Mouse (Mus musculus) hindbrain, embryonic 12.5 days (tissue): ENCODE data around the gene Jhy. TPM values are rescaled to one million over a fixed set of nuclear protein-coding genes. Genes with fewer than 3 reads are reported as not detected.

Experiments
- ATAC-seq: fragments of 200-750 bp; cut with Nextera tagmentation; 2 replicates; pipeline ENCODE4 v1.8.0; 2017; ENCODE audit warnings: moderate TSS enrichment; ENCODE audit not compliant: low FRiP score
- H3K27ac ChIP-seq: fragments of 300-500 bp; sonication (generic); 2 replicates; pipeline ENCODE4 v1.5.1; 2016; ENCODE audit warnings: mild to moderate bottlenecking
- H3K27me3 ChIP-seq: fragments of 300-500 bp; sonication (generic); 2 replicates; pipeline ENCODE4 v1.6.1; 2016; ENCODE audit warnings: mild to moderate bottlenecking
- H3K36me3 ChIP-seq: fragments of 300-500 bp; sonication (generic); 2 replicates; pipeline ENCODE4 v1.6.1; 2016; ENCODE audit warnings: mild to moderate bottlenecking
- H3K4me1 ChIP-seq: fragments of 300-500 bp; sonication (generic); 2 replicates; pipeline ENCODE4 v1.6.1; 2016
- H3K4me2 ChIP-seq: fragments of 300-500 bp; sonication (generic); replicated peaks from 2 replicates; pipeline ENCODE4 v1.6.1; 2016; ENCODE audit warnings: mild to moderate bottlenecking
- H3K4me3 ChIP-seq: fragments of 300-500 bp; sonication (generic); 2 replicates; pipeline ENCODE4 v1.5.1; 2016; ENCODE audit warnings: mild to moderate bottlenecking
- H3K9ac ChIP-seq: fragments of 300-500 bp; sonication (generic); 2 replicates; pipeline ENCODE4 v1.6.1; 2016; ENCODE audit warnings: mild to moderate bottlenecking, moderate library complexity
- H3K9me3 ChIP-seq: fragments of 300-500 bp; sonication (generic); replicated peaks from 2 replicates; pipeline ENCODE4 v1.6.1; 2016; ENCODE audit warnings: mild to moderate bottlenecking
- WGBS: fragments of 180-500 bp; shearing (Covaris S2); methylation state at CpG from one replicate; pipeline ENCODE4 v1.1.7; 2016; 5-methylcytosine and 5-hydroxymethylcytosine counted together
- polyA plus RNA-seq: library from polyadenylated mRNA; unstranded; fragments of >200 nt; fragmentation: Nextera tagmentation; extraction: Ambion mirVana; gene quantifications from 2 replicates; pipeline ENCODE4 v1.2.1, GENCODE M21; 2016

Jhy gene
- 2.0 and 3.1 TPM in 2 replicates for polyA plus RNA-seq

DNA sequence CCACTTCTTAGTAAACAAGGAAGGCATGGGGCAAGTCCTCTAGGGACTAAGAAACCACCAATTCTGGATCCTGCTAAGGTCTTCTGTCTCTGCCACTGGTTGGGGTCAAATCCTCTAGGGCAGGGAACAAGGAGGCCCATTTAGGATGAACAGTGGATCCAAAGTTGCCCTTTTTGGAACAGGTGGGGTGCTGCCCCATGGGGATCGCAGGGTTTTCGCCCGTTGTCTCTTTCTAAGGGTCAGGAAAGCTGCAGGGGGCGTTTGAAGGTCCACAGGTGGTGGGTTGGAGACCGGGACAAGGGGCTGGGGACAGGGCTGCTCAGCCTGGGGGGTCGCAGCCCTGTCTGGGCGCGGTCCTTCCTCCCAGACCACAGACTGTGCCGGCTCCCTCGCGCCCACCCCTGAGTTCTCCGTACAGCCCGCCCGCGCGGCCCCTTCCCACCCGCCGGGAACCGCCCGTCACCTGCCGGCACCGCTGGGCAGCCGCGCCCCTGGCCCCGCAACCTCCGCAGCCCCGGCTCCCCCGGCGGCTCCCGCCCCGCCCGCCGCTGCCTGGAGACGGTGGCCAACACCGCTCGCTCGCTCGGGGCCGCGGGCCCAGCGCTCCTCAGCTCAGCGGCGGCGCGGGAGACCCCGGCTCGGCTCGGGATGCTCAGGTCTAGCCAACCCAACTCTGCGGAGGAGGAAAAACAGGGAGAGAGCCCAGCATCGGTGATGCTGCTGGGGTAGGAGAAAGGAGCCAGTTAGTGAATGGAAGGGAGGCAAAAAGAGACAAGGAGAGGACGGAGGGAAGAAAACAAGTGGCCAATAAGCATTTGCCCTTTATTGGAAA lies at the start of gene Jhy:
Gene Jhy (minus strand): TSS at position 533 of the 832 bp plus-strand sequence.
- H3K9ac ChIP-seq, result peak within 1 kb of the TSS; percentile 67
- H3K27me3 ChIP-seq, result peaks cover 64% of the 10 kb centered on the region
- H3K4me3 ChIP-seq, result peak within 1 kb of the TSS; percentile 51
- peak; percentile 79 for ATAC-seq
- peak within 1 kb of the TSS; percentile 96 for H3K4me2 ChIP-seq
- no peak within 1 kb of the TSS for H3K27ac ChIP-seq
- no peaks in the 10 kb centered on the region for H3K36me3 ChIP-seq
- 1% methylated on average over 50 of the region's 51 CpGs for WGBS
- H3K4me1 ChIP-seq, result peaks cover 11% of the 10 kb centered on the region
- no peaks in the 10 kb centered on the region for H3K9me3 ChIP-seq

DNA sequence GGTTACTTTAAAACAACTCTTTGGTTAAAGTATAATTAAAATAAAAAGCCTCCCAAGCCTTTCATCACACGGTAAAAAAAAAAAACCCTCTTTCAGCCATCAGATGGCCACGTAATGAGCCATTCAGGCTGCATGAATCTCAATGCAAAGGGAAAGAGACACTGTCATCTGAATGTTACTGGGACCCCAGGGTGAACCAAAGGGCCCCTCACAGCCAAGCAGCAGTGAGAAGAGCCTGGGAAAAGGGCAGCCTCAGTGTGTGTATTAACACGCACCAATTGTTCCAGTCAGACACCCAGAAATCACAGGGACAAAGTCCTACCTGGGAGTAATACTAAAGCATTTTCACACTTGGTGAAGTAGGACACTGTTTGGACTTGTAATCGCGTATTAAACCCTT lies 48.5 kb upstream of the Jhy start:
- ATAC-seq, result peak; percentile 69
- peaks cover 34% of the 10 kb centered on the region for H3K4me1 ChIP-seq
- H3K9me3 ChIP-seq, result no peaks in the 10 kb centered on the region
- H3K36me3 ChIP-seq, result no peaks in the 10 kb centered on the region
- H3K9ac ChIP-seq, result no peak overlapping the region
- peak overlapping the region; percentile 86 for H3K27ac ChIP-seq
- no peak overlapping the region for H3K4me2 ChIP-seq
- no peaks in the 10 kb centered on the region for H3K27me3 ChIP-seq
- 51% methylated on average over 5 of the region's 5 CpGs for WGBS
- no peak overlapping the region for H3K4me3 ChIP-seq

DNA sequence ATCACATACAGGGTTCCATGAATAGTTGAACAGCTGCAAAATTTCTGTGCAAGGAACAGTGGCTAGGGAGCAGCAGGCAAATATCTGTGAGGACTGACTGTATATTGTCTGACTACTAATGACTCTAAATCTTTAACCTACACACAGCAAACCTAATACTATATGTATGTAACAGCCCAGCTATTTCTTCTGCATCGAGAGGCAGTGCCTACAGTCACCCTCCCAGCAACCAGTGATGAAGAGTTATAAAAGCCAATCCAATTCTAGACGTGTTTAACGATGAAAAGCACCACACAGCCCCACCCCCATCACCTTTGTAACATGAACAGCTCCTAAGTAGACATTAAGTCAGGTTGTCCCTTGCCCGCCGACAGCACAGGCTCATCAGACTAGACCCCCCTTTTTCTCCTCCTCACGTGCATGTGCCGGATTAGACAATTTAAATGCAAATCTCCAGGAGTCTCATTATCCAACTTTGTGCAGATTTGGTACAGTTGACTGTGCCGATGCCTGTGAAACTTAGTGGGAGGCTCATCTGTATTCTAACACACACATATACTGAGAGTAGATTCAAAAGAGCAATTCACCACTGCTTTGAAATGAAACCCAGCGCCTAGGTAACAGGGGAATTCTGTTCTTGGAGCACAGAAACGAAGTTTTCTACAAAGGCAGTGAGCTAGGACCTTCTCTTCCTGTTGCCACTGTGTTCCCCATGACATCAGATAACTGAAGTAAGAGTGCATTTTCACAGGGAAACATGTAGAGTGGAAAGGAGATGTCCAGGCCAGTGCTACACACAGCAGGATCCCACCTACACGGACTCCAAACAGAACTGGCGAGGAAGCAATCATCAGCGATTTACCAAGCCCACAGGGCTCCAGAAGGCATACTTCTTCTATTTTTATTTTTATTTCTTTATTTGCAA lies 47.9 kb upstream of the Jhy start:
- peak overlapping the region; percentile 86 for H3K27ac ChIP-seq
- WGBS, result 34% methylated on average over 13 of the region's 13 CpGs
- peak; percentile 90 for ATAC-seq
- H3K4me1 ChIP-seq, result peaks cover 34% of the 10 kb centered on the region
- peak overlapping the region; percentile 6; the same call in 1 of the 2 replicates for H3K4me2 ChIP-seq
- no peaks in the 10 kb centered on the region for H3K9me3 ChIP-seq
- no peaks in the 10 kb centered on the region for H3K36me3 ChIP-seq
- no peak overlapping the region for H3K9ac ChIP-seq
- no peaks in the 10 kb centered on the region for H3K27me3 ChIP-seq
- H3K4me3 ChIP-seq, result no peak overlapping the region

DNA sequence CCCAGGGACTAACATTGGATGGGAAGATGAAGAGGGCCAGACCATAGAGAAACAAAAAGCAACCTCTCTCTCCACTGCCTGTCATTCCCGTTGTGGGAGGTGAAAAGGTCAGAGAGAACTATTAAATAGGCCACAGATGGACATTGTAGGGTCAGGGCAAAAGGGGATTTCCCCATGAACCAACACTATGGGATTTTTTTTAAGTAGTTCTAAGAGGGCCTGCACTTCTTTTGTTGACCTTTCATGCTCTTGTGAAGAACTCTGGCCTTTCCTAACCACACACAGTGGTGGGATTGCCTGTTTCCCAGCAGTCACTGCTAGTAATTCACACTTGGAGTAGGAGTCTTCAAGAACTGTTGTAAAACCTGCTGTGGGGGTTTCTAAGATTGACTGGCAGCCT lies 43.9 kb upstream of the Jhy start:
- H3K4me2 ChIP-seq, result no peak overlapping the region
- H3K9me3 ChIP-seq, result no peaks in the 10 kb centered on the region
- no peak for ATAC-seq
- no peak overlapping the region for H3K4me3 ChIP-seq
- no peaks in the 10 kb centered on the region for H3K27me3 ChIP-seq
- H3K9ac ChIP-seq, result no peak overlapping the region
- no peak overlapping the region for H3K27ac ChIP-seq
- peaks cover 19% of the 10 kb centered on the region for H3K4me1 ChIP-seq
- H3K36me3 ChIP-seq, result no peaks in the 10 kb centered on the region
- 8% methylated on average over 1 of the region's 1 CpGs for whole genome bisulfite sequencing

DNA sequence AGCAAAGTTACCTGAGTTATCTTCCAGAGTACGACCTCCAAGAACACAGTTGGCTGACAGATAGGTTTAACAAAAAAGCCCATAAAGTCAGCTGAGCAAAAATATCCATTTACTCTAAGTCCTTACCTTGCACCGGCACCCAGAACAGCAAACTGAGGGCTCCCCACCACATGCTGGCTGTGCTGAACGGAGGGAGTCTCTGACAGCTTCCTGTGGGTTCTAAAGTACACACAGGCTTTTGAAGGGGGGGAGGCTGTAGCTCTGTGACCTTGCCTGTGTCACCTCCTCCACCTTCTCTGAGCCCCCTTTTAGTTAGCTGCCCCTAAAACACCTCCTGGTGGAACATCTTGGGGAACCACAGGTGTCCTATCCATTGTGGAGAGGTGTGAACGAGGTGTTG lies 40.5 kb upstream of the Jhy start, which contains the start of gene Crtam:
Gene Crtam (minus strand): TSS at position 214 of the 400 bp plus-strand sequence.
- H3K27ac ChIP-seq, result no peak within 1 kb of the TSS
- ATAC-seq, result no peak
- no peak within 1 kb of the TSS for H3K4me3 ChIP-seq
- 67% methylated on average over 4 of the region's 4 CpGs for WGBS
- H3K9ac ChIP-seq, result no peak within 1 kb of the TSS
- H3K9me3 ChIP-seq, result no peaks in the 10 kb centered on the region
- H3K4me2 ChIP-seq, result no peak within 1 kb of the TSS
- H3K4me1 ChIP-seq, result no peaks in the 10 kb centered on the region
- no peaks in the 10 kb centered on the region for H3K36me3 ChIP-seq
- H3K27me3 ChIP-seq, result no peaks in the 10 kb centered on the region

DNA sequence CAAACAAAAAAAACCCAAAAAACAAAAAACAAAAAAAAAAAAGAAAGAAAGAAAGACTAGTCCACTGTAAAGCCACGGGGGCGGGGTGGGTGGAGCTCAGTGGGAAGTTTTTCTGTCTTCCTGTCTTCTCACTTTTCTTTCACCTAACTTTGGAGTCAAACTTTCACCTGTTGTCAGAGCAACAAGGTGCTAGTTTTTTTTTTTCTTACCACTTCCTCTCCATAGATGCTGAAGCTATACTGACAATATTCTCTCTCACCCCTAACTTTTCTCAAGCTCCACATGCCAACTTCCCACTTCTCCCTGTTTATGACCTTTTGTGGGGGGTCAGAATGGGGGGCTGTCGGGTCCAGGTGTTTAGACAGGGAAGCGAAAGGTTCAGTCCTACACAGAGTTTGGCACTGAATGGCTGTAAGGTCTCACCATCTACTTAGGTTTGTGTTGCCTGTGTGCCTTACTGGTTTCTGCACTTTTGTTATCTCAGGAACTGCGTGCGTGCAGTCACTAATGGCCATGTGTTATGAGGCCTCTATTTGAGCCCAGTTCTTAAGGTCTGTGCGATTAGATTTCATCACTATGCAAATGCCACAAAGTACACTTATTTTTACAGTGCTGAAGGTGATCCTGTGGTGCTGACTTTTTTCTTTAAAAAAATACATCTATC lies 33.3 kb upstream of the Jhy start:
- Histone ChIP-seq H3K27me3 (no peaks in the 10 kb centered on the region), H3K9ac (no peak overlapping the region), H3K9me3 (no peaks in the 10 kb centered on the region), H3K27ac (no peak overlapping the region), H3K4me1 (no peaks in the 10 kb centered on the region), H3K4me3 (no peak overlapping the region), H3K36me3 (no peaks in the 10 kb centered on the region), H3K4me2 (no peak overlapping the region)
- no peak for ATAC-seq
- 87% methylated on average over 7 of the region's 7 CpGs for WGBS

DNA sequence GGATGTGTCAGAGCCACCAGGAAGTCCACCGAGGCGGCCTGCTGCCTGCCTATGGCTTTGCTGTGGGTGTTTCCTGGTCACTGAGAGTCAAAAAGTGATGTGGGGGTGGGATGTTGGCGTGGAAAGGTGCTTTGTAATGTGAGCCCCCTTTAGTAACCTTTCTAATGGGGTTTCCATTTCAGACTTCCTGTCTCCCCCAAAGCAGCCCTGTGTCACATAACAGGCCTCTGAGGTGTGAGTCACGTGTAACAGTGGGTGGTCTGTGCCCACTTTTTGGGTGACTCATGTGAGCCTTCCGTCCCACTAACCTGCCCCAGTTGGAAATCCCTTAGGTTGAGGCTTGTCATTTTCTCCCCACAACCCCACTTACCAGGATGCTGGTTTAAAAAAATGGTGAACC lies 30.2 kb upstream of the Jhy start:
- WGBS, result 81% methylated on average over 5 of the region's 5 CpGs
- H3K9me3 ChIP-seq, result no peaks in the 10 kb centered on the region
- H3K4me2 ChIP-seq, result no peak overlapping the region
- no peak overlapping the region for H3K4me3 ChIP-seq
- ATAC-seq, result no peak
- H3K4me1 ChIP-seq, result peaks cover 4% of the 10 kb centered on the region; the same call in 1 of the 2 replicates
- no peaks in the 10 kb centered on the region for H3K27me3 ChIP-seq
- no peaks in the 10 kb centered on the region for H3K36me3 ChIP-seq
- no peak overlapping the region for H3K27ac ChIP-seq
- H3K9ac ChIP-seq, result no peak overlapping the region

DNA sequence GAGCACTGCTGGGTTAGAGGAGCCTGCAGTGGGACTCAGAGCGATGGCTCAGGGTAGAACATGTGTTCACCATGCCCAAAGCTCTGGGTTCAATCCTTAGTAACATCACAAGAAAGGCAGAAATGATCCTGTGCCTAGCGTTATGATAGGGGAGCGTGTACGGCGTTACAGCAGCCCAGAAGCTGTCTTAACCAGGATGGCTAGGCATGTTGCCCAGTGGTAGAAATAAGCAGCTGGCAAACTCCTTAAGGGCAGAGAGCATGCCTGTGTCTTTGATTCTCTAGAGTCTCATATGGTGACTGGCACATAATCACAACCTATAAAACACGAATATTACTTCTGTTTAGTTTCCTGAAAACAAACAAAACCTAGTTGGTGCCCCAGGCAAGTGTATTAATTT lies 27.6 kb upstream of the Jhy start:
- no peak for ATAC-seq

DNA sequence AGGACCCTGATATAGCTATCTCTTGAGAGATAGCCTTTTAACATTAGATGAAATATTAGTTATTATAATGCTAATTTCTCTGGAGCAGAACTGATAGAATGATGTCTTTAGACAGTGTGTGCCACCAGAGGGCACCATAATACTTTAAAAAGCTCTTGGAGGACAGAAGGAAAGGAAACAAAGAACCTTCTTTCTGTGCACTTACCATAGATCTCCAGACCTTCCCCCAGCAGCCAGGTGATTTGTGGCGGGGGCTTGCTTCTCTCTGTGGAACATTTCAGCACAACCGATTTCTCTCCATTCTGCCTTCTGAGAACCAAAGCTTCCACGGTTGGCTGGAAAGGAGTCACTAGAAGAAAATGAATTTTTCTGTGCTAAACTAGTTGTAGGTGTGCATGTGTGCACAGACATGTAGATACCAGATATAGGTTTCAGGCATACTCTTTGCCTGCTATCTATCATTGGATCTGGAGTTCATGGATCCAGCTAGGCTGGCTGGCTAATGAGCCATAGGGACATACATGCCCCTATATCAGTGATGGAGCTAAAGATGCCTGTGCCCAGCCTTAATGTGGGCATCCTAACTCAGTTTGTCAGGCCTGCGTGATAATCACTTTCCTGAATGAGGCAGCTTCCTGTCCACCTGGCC lies 26.1 kb upstream of the Jhy start:
- peak; percentile 52; the same call in 1 of the 2 replicates for ATAC-seq
- Histone ChIP-seq H3K27me3 (no peaks in the 10 kb centered on the region; the same call in 1 of the 2 replicates), H3K4me3 (no peak overlapping the region), H3K4me1 (peaks cover 4% of the 10 kb centered on the region; the same call in 1 of the 2 replicates), H3K27ac (0 out of 2 replicates have a peak overlapping the region, but pooled peaks have one; percentile 24), H3K4me2 (no peak overlapping the region), H3K36me3 (no peaks in the 10 kb centered on the region), H3K9ac (no peak overlapping the region), H3K9me3 (no peaks in the 10 kb centered on the region)
- WGBS, result 46% methylated on average over 4 of the region's 4 CpGs

More for the DNA sequence above, 27.6 kb upstream of the Jhy start:
- no peaks in the 10 kb centered on the region for H3K36me3 ChIP-seq
- 85% methylated on average over 6 of the region's 6 CpGs for WGBS
- H3K27me3 ChIP-seq, result no peaks in the 10 kb centered on the region; the same call in 1 of the 2 replicates
- no peak overlapping the region for H3K4me2 ChIP-seq
- no peaks in the 10 kb centered on the region for H3K9me3 ChIP-seq
- H3K4me1 ChIP-seq, result peaks cover 4% of the 10 kb centered on the region; the same call in 1 of the 2 replicates
- no peak overlapping the region for H3K4me3 ChIP-seq
- H3K27ac ChIP-seq, result no peak overlapping the region
- H3K9ac ChIP-seq, result no peak overlapping the region

DNA sequence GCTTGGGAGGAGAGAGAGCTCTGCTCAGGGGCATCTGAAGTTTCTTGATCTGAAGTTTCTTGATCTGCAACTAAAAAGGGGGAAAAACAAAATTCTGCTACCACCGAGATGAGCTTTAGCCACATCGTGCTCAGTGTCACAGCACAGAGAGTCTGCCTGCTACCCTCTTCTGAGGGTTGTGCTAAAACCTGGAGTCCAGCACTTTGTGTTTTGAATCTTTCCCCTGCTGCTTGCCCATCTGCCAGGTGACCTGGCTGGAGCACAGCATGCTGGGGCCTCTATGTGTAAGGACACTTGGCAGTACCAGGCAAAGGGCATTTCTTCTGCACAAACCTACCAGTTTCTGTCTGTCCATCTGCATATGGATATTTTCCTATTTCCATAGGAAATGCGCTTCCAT lies 20.4 kb upstream of the Jhy start:
- H3K4me3 ChIP-seq, result no peak overlapping the region
- no peak overlapping the region for H3K9ac ChIP-seq
- 67% methylated on average over 3 of the region's 3 CpGs for WGBS
- H3K27me3 ChIP-seq, result no peaks in the 10 kb centered on the region; the same call in 1 of the 2 replicates
- H3K36me3 ChIP-seq, result no peaks in the 10 kb centered on the region
- H3K4me2 ChIP-seq, result no peak overlapping the region
- ATAC-seq, result no peak
- H3K4me1 ChIP-seq, result no peaks in the 10 kb centered on the region
- H3K27ac ChIP-seq, result no peak overlapping the region
- H3K9me3 ChIP-seq, result no peaks in the 10 kb centered on the region

DNA sequence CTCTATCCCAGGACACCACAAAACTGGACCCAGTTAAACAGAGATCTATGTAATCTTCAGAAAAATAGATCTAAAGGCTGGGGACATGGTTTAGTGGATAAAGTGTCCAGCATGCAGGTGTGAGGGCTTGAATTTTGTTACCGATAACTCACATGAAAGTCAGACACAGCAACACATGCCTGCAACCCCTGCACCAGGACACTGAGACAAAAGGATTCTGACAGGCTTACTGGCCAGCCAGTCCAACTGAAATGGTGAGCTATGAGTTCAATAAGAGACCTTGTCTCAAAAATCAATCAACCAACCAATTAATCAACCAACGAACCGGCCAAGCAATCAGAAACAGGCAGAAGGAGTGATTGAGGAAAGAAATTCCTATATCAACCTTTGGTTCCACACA lies 19.8 kb upstream of the Jhy start:
- ATAC-seq, result no peak
- H3K27me3 ChIP-seq, result no peaks in the 10 kb centered on the region; the same call in 1 of the 2 replicates
- H3K36me3 ChIP-seq, result no peaks in the 10 kb centered on the region
- H3K27ac ChIP-seq, result no peak overlapping the region
- WGBS, result 86% methylated on average over 3 of the region's 3 CpGs
- no peak overlapping the region for H3K9ac ChIP-seq
- no peak overlapping the region for H3K4me3 ChIP-seq
- H3K4me1 ChIP-seq, result no peaks in the 10 kb centered on the region
- H3K4me2 ChIP-seq, result no peak overlapping the region
- no peaks in the 10 kb centered on the region; the same call in 1 of the 2 replicates for H3K9me3 ChIP-seq
